Mouse (Mus musculus): Measurements from ENCODE around the gene Eif2b5. TPM values are rescaled to one million over a fixed set of nuclear protein-coding genes. Genes with fewer than 3 reads are reported as not detected.
"Not testable (repeated sequence)": the region's sequence is repeated elsewhere in the genome, so short reads cannot be mapped to it uniquely, and the experiment has no call there.

The Eif2b5 gene
- 25.3 and 26.1 TPM in 2 replicates for polyA plus RNA-seq (2015; fragmentation: Nextera tagmentation; extraction: Ambion mirVana)

- ATAC-seq (peak; percentile 95), DNase-seq (peak; percentile 91)
- Histone ChIP-seq H3K27ac (ENCODE audit: low read depth) (peak within 1 kb of the TSS; percentile 13), H3K9ac (replicated peaks) (peak within 1 kb of the TSS; percentile 90), H3K9me3 (ENCODE audit: low read length) (no peaks in the 10 kb centered on the region), H3K36me3 (replicated peaks; ENCODE audit: insufficient read depth, low read length) (peaks cover 29% of the 10 kb centered on the region), H3K4me1 (ENCODE audit: insufficient read depth) (peaks cover 15% of the 10 kb centered on the region), H3K4me3 (ENCODE audit: low read depth, low read length) (peak within 1 kb of the TSS; percentile 90), H3K27me3 (ENCODE audit: insufficient read depth, low read length) (no peaks in the 10 kb centered on the region), H3K4me2 (ENCODE audit: low read depth, low read length) (peak within 1 kb of the TSS; percentile 85)
- WGBS (ENCODE audit: insufficient replicate concordance): under 1% methylated on average over 49 of the region's 49 CpGs
- TF ChIP-seq CTCF (IDR thresholded peaks at IDR 0.05; ENCODE audit: low read depth) (0 out of 2 replicates have a peak, but pooled peaks have one; percentile 10), EP300 (IDR thresholded peaks at IDR 0.05; ENCODE audit: low read depth) (no peak)
These were observed at the start of gene Eif2b5 for GRCm38 (mm10) chr16:20498677-20499475. TSS of gene Eif2b5 (plus strand) at chr16:20498817.

DNA sequence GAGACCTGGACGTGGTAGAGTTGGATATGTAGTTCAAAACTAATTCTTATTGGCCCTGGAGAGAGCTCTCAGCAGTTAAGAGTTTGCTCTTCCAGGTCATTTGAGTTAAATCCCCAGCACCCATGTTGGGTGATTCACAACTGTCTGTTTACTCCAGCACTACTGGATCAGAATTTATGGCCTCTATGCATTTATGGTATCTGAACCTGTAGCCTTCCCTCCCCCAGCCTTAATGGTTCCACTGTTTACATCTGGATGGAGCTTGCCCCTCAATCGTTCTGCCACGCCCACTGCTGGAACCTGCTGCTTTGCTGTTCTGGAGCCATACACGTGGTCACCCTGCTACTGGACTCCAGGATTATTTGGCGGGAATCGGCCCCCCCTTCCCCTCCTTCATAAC lies 46.8 kb upstream of the Eif2b5 start:
- no peak for ATAC-seq
- WGBS (ENCODE audit: insufficient replicate concordance): 62% methylated on average over 6 of the region's 6 CpGs
- no peak overlapping the region for H3K27ac ChIP-seq (ENCODE audit: low read depth)
- no peak overlapping the region for H3K9ac ChIP-seq (replicated peaks)
- no peak overlapping the region for H3K4me2 ChIP-seq (ENCODE audit: low read depth, low read length)
- DNase-seq: no peak
- no peaks in the 10 kb centered on the region for H3K36me3 ChIP-seq (replicated peaks; ENCODE audit: insufficient read depth, low read length)
- TF ChIP-seq CTCF (IDR thresholded peaks at IDR 0.05; ENCODE audit: low read depth) (no peak), EP300 (IDR thresholded peaks at IDR 0.05; ENCODE audit: low read depth) (no peak)
- H3K9me3 ChIP-seq (ENCODE audit: low read length): no peaks in the 10 kb centered on the region
- no peaks in the 10 kb centered on the region for H3K27me3 ChIP-seq (ENCODE audit: insufficient read depth, low read length)
- H3K4me3 ChIP-seq (ENCODE audit: low read depth, low read length): no peak overlapping the region
- no peaks in the 10 kb centered on the region for H3K4me1 ChIP-seq (ENCODE audit: insufficient read depth)

DNA sequence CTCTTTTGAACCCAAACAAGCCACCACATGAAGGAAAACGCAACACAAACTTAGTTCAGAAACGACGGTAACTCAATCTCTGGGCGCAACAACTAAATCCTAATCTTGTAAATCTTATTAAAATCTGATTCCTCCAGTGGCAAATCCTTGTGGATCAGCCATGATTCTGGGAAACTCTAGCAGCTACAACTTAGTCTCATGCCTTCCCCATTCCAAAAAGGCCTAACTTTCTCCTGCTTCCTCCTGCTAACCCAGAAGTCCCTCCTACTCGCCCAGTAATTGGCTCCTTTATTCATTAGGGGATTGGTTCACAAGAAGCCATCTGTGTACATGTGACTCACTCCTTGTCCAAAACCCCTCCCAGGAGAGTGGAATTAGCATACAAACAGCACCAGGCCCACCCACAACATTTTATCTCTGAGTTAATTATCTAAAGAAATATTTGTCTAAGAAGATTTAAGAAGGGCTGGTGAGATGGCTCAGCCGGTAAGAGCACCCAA lies 44.4 kb upstream of the Eif2b5 start:
- TF ChIP-seq CTCF (IDR thresholded peaks at IDR 0.05; ENCODE audit: low read depth): no peak
- no peak for TF ChIP-seq EP300 (IDR thresholded peaks at IDR 0.05; ENCODE audit: low read depth)
- Histone ChIP-seq H3K4me1 (ENCODE audit: insufficient read depth) (no peaks in the 10 kb centered on the region), H3K9ac (replicated peaks) (no peak overlapping the region), H3K9me3 (ENCODE audit: low read length) (no peaks in the 10 kb centered on the region), H3K36me3 (replicated peaks; ENCODE audit: insufficient read depth, low read length) (no peaks in the 10 kb centered on the region), H3K27me3 (ENCODE audit: insufficient read depth, low read length) (no peaks in the 10 kb centered on the region), H3K4me2 (ENCODE audit: low read depth, low read length) (no peak overlapping the region), H3K27ac (ENCODE audit: low read depth) (no peak overlapping the region), H3K4me3 (ENCODE audit: low read depth, low read length) (no peak overlapping the region)
- no peak for DNase-seq
- WGBS (ENCODE audit: insufficient replicate concordance): 88% methylated on average over 6 of the region's 6 CpGs
- ATAC-seq: no peak

GRCm38 (mm10) chr16:20456106-20456505 lies 42.5 kb upstream of the Eif2b5 start:
- Histone ChIP-seq H3K27ac (ENCODE audit: low read depth) (no peak overlapping the region), H3K9me3 (ENCODE audit: low read length) (no peaks in the 10 kb centered on the region), H3K4me3 (ENCODE audit: low read depth, low read length) (no peak overlapping the region), H3K36me3 (replicated peaks; ENCODE audit: insufficient read depth, low read length) (no peaks in the 10 kb centered on the region), H3K4me1 (ENCODE audit: insufficient read depth) (no peaks in the 10 kb centered on the region), H3K4me2 (ENCODE audit: low read depth, low read length) (no peak overlapping the region), H3K9ac (replicated peaks) (no peak overlapping the region), H3K27me3 (ENCODE audit: insufficient read depth, low read length) (no peaks in the 10 kb centered on the region)
- DNase-seq: no peak
- no peak for ATAC-seq
- TF ChIP-seq CTCF (IDR thresholded peaks at IDR 0.05; ENCODE audit: low read depth) (no peak), EP300 (IDR thresholded peaks at IDR 0.05; ENCODE audit: low read depth) (no peak)
- WGBS (ENCODE audit: insufficient replicate concordance): 23% methylated on average over 1 of the region's 1 CpGs

DNA sequence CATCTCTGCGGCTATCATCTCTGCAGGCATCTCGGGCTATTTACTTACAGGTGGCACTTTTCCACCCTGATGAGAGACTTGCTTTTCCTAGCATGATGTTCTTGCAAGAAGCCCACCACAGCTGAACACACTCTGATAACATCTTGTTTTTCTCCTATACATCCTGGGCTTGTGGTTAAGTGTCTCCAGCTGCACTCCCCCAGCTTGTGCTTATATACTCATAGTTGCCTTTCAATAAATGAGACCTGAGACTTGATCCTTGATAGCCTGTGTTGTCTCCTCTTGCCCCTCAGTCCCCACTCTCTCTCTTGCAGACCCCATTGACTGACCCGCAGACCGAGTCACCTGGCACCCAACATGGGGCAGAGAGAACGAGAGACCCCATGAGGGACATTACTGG lies 39.9 kb upstream of the Eif2b5 start:
- H3K27ac ChIP-seq (ENCODE audit: low read depth); ATAC-seq; H3K36me3 ChIP-seq (replicated peaks; ENCODE audit: insufficient read depth, low read length); H3K4me1 ChIP-seq (ENCODE audit: insufficient read depth); H3K9ac ChIP-seq (replicated peaks); H3K4me2 ChIP-seq (ENCODE audit: low read depth, low read length); H3K4me3 ChIP-seq (ENCODE audit: low read depth, low read length); DNase-seq; H3K9me3 ChIP-seq (ENCODE audit: low read length); H3K27me3 ChIP-seq (ENCODE audit: insufficient read depth, low read length): not testable (repeated sequence)
- WGBS (ENCODE audit: insufficient replicate concordance): 76% methylated on average over 5 of the region's 5 CpGs

- no peaks in the 10 kb centered on the region for H3K36me3 ChIP-seq (replicated peaks; ENCODE audit: insufficient read depth, low read length)
- H3K9me3 ChIP-seq (ENCODE audit: low read length): no peaks in the 10 kb centered on the region
- TF ChIP-seq CTCF (IDR thresholded peaks at IDR 0.05; ENCODE audit: low read depth): no peak
- no peak for TF ChIP-seq EP300 (IDR thresholded peaks at IDR 0.05; ENCODE audit: low read depth)
- DNase-seq (no peak), ATAC-seq (no peak)
- H3K4me1 ChIP-seq (ENCODE audit: insufficient read depth): no peaks in the 10 kb centered on the region
- no peak overlapping the region for H3K27ac ChIP-seq (ENCODE audit: low read depth)
- H3K27me3 ChIP-seq (ENCODE audit: insufficient read depth, low read length): no peaks in the 10 kb centered on the region
- H3K4me2 ChIP-seq (ENCODE audit: low read depth, low read length): no peak overlapping the region
- H3K9ac ChIP-seq (replicated peaks): no peak overlapping the region
- H3K4me3 ChIP-seq (ENCODE audit: low read depth, low read length): no peak overlapping the region
These were observed 33.9 kb upstream of the Eif2b5 start for GRCm38 (mm10) chr16:20464725-20465124.
